Mouse (Mus musculus): ENCODE data around the gene Abhd11.
"Not testable (repeated sequence)": the region's sequence is repeated elsewhere in the genome, so short reads cannot be mapped to it uniquely, and the experiment has no call there.

- TF ChIP-seq POLR2A (IDR thresholded peaks at IDR 0.05; ENCODE audit: borderline replicate concordance, low read depth, low read length); CTCF (IDR thresholded peaks at IDR 0.05; ENCODE audit: low read depth, low read length): not testable (repeated sequence)
Observed at GRCm38 (mm10) chr5:134964655-134965054, 44.3 kb upstream of the Abhd11 start.
